Mouse (Mus musculus) T-cell, adult 2 months (primary cell): Measurements from ENCODE around the gene Ifngr2.

ENCODE experiments used
- DNase-seq: peaks from one replicate; pipeline ENCODE4 v3.0.0; 2022; ENCODE audit warnings: low spot score

Gene Ifngr2

DNA sequence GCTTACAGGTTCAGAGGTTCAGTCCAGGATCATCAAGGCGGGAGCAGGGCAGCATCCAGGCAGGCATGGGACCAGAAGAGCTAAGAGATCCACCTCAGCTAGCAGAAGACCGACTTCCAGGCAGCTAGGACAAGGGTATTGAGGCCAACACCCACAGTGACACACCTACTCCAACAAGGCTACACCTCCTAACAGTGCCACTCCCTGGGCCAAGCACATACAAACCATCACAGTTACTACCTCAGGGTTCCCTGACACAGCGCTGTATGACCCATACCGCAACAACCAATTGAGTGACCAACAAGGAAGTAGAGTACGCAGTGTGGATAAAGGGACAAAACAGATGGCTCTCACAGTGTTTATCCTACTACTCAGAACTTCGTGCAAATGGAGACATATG is 10.5 kb upstream of the Ifngr2 start:
- DNase-seq: no peak

DNA sequence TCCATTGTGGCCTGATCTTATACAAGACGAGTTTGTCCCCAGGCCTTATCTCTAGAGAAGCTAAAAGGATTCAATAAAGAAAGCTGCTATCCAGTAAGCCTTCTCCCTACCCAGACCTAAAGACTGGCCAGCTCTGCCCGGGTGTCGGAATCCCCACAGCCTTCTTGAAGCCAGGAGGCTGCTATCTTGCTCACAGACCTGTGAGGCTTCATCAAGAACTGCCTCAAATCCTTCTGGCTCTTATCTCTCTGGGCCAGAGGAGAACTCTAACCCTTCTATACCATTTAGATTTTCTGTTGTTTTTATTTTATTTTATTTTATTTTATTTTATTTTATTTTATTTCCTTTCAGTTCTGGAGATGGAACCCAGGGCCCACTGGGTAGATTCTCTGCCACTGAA is 9.8 kb upstream of the Ifngr2 start:
- no peak for DNase-seq

DNA sequence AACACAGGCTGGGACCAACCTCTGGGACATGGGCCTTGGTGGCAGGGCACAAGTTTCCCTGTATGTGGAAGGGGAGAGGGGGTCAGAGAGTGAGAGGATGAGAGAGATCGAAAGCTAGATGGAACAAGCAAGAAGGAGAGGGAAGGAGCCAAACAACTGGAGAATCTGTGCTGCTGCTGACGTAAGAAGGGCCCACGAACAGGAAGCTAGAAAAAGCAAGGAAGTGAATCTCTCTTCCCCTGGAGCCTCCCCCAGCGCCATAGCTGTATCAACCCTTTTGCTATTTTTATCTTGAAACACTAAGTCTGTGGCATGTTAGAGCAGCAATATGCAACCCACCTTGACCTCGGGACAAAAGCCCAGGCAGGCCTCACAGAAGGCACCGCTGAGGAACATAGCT is 8.8 kb upstream of the Ifngr2 start:
- DNase-seq: peak; percentile 56

DNA sequence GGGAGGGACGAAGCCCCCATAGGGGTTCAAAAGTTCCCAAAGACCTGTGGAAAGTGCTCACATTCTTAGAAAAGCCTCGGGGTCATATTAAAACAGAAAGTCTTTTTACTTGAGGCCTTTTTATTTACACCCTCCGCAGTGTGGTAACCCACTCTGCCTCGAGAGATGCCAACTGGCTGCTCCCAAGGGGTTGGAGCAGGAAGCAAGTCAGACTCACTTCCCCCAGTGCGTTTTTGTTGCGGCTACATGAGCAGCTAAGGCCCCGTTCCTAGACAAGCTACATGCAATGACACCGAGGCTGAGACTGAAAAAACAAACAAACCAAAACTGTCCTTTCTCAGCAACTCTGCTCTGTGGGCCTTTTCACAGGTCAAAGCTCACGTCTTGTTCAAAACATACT is 8.4 kb upstream of the Ifngr2 start:
- DNase-seq: peak; percentile 68

DNA sequence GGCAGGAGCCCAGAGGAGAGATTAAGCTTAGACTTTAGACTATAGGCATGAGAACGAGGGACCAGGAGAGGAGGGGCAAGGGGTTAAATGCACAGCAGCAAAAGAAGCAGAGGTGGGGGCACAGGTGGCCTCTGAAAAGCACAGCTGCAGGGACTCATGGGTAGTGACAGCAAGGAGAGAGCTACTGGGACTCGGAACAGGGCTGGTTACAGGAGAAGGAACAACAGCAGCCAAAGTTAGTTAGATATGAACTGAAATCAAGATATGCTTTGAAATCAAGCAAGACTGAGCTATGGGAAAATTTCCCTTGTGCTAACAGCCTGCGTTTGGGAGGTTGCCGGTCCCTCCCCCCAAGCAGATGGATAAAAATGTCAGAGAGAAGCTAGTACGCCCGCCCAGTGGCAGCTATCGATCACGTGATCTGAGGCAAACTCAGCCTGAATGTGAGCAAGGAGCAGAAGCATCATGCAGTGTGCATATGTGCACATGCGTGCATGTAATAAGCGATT is 5.2 kb upstream of the Ifngr2 start:
- peak; percentile 52 for DNase-seq

DNA sequence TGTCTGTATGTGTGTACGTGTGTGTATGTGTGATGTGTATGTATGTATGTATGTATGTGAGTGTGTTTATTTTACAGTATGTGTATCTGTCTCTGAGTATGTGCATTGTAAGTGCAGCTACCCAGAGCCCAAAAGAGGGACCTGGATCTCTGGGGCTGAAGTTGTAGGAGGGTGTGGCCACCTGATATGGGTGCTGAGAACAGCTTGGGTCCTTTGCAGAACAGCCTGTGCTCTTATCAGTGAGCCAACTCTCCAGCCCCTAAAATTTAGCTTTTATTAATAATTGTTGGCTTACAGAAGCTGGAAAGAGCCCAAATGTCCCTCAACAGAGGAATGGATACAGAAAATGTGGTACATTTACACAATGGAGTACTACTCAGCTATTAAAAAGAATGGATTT is 3.3 kb upstream of the Ifngr2 start:
- DNase-seq: no peak

DNA sequence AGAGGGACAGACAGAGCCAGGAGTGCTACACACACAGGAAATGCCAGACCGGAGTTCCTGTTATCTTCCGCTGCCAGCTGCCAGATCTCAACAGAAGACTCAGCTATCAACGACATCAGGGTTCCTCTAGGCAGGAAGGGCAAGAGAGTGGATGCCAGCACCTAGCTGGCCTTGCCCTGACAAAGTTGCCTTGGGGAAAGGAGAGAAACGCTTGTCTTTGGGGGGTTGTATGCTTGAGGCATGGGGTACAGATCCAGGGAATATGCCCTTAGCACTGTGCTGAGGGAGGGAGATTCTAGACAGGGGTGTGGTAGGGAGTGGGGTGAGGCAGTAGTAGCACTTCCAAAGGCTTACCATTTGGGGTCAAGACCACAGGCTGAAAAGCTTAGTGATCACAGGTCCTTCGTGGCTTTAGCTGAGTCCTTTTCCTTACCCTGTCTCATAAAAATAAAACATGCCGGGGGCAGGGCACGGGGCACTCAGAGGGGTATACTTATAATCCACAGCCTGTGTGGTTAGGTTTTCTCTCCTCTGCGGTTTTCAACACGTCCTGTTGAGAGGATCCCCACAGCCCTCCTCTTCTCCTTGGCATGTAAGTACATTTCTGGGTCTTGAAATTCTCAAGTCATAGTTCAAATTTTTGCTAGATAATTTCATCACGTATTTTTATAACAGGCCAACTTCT is 1.1 kb upstream of the Ifngr2 start:
- DNase-seq: peak; percentile 87

DNA sequence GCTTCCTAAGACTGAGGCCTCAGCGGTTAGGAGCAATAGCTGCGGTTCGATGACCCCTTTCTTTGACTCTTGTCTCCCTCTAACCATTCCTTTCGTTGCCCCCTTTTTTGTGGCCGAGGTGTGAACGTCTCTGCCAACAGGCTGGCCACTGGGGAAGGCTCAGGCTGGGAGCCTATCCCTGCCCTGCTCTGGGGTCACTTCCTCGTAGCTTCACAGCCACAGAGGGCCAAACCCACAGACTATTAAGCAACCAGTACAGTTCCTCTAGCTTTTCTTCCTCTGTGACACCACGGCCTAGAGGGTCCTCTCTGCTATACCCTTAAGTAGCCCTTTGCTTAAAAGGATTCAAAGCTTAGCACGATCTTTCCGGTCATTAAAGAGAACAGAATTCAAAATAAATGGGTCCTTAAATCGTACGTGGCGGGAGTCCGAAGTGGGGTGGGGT is 459 bp upstream of the Ifngr2 start:
- no peak for DNase-seq

DNA sequence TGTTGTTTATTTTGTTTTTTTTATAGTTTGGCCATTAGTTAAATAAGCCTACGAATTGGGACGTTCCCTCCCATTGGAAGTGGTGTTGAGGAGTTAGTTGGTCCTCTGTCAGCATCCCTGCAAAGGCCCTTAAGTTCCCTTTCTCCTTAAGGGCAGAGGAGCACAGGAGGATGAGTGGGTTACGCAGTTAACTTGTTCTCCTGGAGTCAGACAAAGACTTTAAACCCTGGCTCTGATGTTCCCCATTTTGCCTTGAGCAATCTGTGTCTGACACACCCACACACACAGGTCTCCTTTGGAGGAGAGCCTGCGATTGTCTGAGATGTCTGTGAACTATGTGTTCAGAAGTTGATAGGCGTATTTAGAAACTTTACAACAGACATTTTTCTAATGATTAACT is 1.1 kb downstream of the Ifngr2 start:
- peak; percentile 52 for DNase-seq

DNA sequence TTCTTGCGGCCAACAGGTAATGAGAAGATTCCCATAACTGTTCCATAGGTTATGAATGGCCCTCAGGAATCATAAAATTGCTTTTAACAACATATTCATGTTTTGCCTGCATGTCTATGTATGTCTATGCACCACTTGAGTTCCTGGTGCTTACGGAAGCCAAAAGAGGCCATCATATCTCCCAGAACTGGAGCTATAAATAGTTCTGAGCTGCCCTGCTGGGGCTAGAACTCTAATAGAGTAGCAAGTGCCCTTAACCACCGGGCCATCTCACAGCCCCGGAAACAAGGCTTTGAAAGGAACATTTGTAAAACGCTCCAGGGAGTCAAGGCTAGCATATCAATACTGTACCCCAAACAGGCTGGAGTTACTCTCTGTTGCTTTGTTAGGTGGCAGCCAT is 1.7 kb downstream of the Ifngr2 start:
- no peak for DNase-seq

DNA sequence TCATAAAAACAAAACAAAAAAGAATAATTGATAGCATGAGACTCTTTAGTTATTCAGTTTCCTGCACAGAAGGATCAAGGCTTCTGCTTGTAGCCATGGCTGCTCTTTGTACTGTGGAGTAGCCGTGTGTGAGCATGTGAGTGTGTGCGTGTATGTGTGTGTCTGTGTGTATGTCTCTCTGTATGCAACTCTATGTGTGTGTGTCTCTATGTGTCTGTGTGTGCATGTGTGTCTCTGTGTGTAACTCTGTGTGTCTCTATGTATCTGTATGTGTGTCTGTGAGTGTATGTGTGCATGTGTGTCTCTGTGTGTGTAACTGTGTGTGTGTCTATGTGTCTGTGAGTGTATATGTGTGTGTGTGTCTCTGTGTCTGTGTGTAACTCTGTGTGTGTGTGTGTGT is 2.1 kb downstream of the Ifngr2 start:
- peak; percentile 42 for DNase-seq

DNA sequence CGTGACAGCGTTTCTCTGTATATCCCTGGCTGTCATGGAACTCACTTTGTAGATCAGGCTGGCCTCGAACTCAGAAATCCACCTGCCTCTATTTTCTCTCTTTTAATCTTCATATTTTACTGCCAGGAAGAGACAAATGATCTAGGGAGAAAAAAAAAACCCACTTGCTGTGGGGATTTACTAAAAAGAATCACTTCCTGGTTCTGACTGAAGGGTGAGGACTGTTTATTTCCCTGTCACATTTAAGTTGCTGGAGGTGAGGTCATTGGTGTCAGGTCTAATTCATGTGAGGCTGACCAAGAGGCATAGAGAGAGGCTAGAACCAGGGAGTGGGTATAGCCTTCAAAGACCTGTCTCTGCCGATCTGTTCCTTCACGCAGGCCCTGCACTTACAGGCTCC is 2.7 kb downstream of the Ifngr2 start:
- no peak for DNase-seq

DNA sequence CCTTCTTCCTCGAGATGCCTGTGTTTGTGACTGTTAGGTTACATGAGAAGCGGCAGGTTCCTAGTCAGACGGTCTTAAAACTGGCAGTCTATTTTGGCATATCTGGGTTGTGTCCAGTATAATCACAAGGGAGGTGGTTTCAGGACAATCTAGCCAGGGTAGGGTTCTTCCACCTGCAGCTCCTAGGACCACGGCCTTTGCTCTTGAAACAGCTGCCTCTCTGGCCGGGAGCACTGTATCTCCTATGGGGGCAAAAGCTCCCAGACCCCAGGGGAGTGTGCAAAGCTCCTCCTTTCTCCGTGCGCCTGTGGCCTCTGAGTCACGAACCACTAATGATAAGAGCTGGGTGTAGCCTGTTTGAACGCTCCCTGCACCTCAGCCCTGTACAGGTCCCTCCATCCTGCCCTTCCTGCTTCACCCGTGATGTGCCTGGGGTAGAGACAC is 4.2 kb downstream of the Ifngr2 start:
- DNase-seq: no peak

DNA sequence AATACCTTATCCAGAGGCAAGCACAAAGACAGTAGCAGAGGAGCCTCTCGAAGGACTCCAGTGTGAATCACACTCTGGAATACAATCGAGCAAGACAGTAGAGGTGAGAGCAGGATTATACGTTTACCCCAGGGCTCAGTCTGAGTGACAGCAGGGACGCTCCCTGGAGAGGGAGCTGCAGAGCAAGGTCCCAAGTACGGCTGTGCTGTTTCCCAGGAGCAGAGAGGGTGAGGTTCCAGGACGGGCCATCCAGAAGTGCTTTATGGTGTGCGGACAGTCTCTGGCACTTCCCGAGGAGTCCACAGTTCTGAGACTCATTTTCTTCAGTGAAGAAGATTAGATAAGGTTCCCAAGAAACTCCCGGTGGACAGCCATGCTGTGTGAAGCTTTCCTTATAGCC is 5.2 kb downstream of the Ifngr2 start:
- no peak for DNase-seq

DNA sequence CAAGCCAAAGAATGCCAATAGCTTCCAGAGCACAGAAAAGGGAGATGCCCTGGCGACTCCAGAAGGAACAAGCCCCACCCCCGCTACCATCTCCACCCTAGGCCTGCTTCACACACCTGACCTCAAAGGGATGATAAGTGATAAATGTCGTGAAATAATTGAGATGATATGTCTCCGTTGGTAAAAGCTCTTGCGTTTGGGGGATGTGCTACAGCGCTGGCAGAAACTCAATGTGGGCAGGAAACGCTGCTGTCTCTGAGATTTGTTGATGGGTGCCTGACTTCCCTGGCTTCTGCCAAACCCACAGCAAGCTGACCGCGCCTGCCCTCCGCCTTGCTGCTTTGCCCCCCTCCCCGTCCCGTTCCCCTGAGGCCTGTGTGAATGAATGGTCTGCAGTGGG is 6.8 kb downstream of the Ifngr2 start:
- peak; percentile 74 for DNase-seq

DNA sequence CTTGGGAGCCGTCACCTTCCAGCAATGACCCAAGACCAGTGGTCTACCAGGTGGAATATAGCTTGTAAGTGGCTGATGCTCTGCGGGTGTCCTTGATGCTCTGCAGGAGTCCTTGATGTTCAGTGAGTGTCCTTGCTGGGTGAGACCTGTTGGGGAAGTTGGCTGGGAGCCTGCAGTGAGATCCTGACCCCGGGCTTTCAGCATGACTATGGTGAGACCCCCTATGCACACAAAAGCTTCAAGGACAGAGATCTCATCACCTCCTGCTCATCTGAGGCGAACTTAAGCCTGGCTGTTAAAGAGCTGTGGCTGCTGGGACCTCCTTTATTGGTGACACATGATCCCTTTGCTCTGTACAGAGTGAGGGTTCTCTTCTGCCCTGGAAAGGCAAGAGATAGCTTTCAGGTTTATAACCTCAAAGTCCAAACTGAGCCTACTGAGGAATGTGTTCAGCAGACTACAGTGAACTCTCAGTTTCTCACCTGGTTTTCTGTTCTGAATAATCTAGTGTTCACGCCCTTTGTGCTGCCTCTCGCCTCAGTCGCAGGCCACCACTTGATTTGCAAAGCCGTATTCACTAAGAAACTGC is 8.2 kb downstream of the Ifngr2 start:
- no peak for DNase-seq

DNA sequence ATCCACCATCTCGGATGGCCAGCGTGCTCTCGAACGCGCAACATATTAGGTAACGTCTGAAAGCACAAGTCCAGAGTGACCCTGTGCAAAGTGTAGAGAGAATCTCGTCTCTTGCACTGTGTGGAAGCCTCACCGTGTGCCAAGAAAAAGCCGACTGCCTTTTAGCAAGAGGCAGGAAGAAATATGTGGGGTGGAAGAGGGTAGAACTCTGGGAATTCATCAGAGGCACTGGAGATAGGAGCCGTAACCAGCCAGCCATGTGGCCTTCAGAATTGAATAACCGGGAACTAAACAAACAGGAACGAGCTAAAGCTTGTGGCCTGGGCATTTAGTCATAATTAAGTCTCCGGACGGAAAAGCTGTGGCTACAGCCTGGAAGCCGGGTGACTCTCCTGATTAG is 9.8 kb downstream of the Ifngr2 start:
- DNase-seq: no peak

DNA sequence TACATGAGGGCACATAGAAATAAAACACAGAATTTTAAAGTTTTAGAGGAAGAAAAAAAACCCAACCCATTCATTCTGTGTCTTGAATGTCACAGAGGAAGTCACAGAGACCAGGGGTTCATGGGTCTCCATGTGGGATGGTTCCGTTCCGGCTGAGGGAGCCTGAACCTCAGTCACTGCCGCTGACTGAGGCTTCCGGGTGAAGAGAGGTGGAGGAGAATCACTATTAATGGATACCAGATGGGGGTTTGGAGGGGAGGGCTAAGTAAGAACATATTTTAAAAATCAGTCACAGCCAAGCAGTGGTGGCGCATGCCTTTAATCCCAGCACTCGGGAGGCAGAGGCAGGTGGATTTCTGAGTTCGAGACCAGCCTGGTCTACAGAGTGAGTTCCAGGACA is 10.3 kb downstream of the Ifngr2 start:
- DNase-seq: no peak

DNA sequence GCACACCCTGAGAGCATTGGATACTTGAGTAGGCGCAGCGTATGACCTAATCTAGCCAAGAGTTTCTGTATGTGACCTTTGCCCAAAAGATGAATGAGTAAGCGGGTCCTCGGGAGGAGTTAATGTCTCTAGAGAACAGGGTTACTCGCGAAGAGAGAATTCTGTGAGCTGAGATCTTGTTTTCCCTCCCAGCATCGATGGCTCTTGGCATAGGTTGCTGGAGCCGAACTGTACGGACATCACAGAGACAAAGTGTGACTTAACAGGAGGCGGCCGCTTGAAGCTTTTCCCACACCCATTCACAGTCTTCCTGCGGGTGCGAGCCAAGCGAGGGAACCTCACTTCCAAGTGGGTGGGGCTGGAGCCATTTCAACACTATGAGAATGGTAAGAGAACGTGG is 10.8 kb downstream of the Ifngr2 start:
- no peak for DNase-seq

DNA sequence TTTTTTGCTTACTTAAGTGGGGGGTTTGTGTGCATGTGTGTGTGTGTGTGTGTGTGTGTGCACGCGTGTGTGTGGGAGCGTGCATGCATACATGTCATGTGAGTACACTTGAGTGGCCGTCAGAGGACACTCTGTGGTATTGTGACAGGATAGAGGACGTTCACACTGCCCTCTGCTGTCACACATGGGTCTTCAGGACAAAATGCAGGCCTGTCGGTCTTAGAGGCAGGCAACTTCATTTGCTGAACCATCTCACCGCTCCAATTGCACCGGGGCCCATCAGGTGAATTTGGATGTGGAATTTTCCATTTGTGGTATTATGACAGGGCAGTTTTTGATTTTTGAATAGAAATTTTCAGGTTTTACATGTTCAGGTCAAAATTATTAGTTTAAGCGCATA is 14.2 kb downstream of the Ifngr2 start:
- DNase-seq: peak; percentile 44

DNA sequence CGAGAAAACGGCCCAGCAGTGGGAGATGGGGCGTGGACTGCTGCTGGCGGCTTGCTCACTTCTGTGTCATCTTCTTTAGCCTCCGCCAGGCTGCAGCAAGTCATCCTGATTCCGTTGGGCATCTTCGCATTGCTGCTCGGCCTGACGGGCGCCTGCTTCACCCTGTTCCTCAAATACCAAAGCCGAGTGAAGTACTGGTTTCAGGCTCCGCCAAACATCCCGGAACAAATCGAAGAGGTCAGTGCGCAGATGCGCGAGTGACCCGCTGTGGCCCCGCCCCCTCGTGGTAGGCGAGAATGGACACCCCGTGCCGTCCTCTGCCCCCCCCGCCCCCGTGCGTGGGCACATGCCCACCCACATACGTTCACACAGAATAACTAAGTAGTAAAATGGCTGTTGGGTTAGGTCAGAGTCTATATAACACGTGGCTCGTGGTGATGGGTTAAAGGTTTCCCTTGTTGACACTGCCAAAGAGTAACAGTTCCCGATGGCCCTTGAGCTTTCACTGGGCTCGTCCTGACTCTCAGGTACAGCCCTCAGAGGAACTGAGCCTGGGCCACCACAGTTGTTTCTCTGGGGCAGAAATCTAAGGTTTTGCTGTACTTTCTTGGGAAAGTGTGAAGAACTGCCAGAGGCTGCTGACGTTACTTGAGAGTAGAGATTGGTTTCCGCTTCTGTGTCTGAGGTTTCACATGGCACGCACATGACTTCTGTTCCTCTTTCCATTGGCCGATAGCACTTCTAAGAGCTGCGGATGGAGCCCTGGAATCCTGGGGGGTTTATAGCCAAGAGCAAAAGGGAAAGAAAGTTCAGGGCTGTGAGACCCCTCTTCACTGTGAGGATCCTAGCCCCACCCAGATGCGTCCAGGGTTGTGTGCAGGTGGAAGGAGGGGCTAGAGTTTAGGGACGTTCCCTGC is 14.9 kb downstream of the Ifngr2 start:
- no peak for DNase-seq

DNA sequence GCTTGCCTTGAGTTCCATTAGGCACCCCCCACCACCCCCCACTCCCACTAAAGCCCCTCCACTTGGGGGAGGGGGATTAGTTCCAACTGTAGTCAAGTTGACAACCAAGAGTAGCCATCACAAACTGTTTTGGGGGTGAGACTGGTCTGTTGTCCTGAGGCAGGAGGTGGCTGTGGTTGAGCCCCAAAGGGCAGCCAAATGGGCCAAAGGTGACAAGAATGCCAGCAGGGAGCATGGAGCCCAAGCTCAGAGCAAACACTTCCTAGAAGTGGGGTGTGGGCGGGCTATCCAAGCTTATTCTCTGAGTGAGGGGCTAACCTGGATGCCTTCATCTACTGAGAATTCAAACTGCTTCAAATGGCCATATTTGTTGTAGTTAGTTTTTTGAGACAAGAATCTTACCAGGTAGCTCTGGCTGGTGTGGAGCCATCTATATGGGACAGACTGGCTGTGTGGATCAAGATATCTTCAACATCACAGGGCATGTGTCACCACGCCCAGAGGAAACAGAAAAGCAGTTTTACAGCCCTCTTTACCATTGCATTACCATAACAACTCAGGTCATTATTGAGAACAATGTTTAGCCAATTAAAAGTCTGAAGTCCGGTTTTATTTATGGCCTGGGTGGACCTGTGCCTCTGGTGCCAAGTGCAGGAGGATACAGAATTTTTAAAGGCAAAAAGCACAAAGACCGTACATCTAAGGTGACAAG is 17.9 kb downstream of the Ifngr2 start:
- DNase-seq: no peak
